Mouse (Mus musculus): ENCODE measurements at regions not wholly inside any gene's neighbourhood (a gene's known extent, or its start where the extent isn't known, plus 50 kb on each side); places are given as distances from the start of the nearest gene placed in this dataset.
A peak's percentile ranks its signal among the peaks of the same experiment; 100 is the strongest.

- Histone ChIP-seq H3K4me3 (ENCODE audit: insufficient read depth, low read length) (no peak overlapping the region), H3K27ac (ENCODE audit: insufficient read depth, low read depth, low read length) (no peak overlapping the region), H3K4me1 (ENCODE audit: control insufficient read depth, insufficient read depth, low read length) (no peaks in the 10 kb centered on the region)
- no peak for TF ChIP-seq CTCF (IDR thresholded peaks at IDR 0.05; ENCODE audit: low read depth, low read length)
- TF ChIP-seq POLR2A (IDR thresholded peaks at IDR 0.05; ENCODE audit: borderline replicate concordance, low read depth, low read length), result no peak
Measured at GRCm38 (mm10) chr5:75279561-75280171, 127.6 kb downstream of the Pdgfra start.

GRCm38 (mm10) chr5:75280698-75281097 lies 128.6 kb downstream of the Pdgfra start:
- Histone ChIP-seq H3K4me1 (ENCODE audit: control insufficient read depth, insufficient read depth, low read length) (no peaks in the 10 kb centered on the region), H3K4me3 (ENCODE audit: insufficient read depth, low read length) (no peak overlapping the region), H3K27ac (ENCODE audit: insufficient read depth, low read depth, low read length) (no peak overlapping the region)
- TF ChIP-seq POLR2A (IDR thresholded peaks at IDR 0.05; ENCODE audit: borderline replicate concordance, low read depth, low read length) (no peak), CTCF (IDR thresholded peaks at IDR 0.05; ENCODE audit: low read depth, low read length) (no peak)

GRCm38 (mm10) chr5:75281510-75281909 lies 129.4 kb downstream of the Pdgfra start:
- H3K27ac ChIP-seq (ENCODE audit: insufficient read depth, low read depth, low read length), result no peak overlapping the region
- H3K4me1 ChIP-seq (ENCODE audit: control insufficient read depth, insufficient read depth, low read length), result no peaks in the 10 kb centered on the region
- TF ChIP-seq CTCF (IDR thresholded peaks at IDR 0.05; ENCODE audit: low read depth, low read length) (no peak), POLR2A (IDR thresholded peaks at IDR 0.05; ENCODE audit: borderline replicate concordance, low read depth, low read length) (no peak)
- H3K4me3 ChIP-seq (ENCODE audit: insufficient read depth, low read length), result no peak overlapping the region

GRCm38 (mm10) chr5:75282617-75283016 lies 130.5 kb downstream of the Pdgfra start:
- Histone ChIP-seq H3K4me1 (ENCODE audit: control insufficient read depth, insufficient read depth, low read length) (no peaks in the 10 kb centered on the region), H3K4me3 (ENCODE audit: insufficient read depth, low read length) (no peak overlapping the region), H3K27ac (ENCODE audit: insufficient read depth, low read depth, low read length) (no peak overlapping the region)
- no peak for TF ChIP-seq POLR2A (IDR thresholded peaks at IDR 0.05; ENCODE audit: borderline replicate concordance, low read depth, low read length)
- TF ChIP-seq CTCF (IDR thresholded peaks at IDR 0.05; ENCODE audit: low read depth, low read length), result no peak

GRCm38 (mm10) chr5:75283841-75284240 lies 131.7 kb downstream of the Pdgfra start:
- Histone ChIP-seq H3K27ac (ENCODE audit: insufficient read depth, low read depth, low read length) (no peak overlapping the region), H3K4me3 (ENCODE audit: insufficient read depth, low read length) (no peak overlapping the region), H3K4me1 (ENCODE audit: control insufficient read depth, insufficient read depth, low read length) (no peaks in the 10 kb centered on the region)
- TF ChIP-seq POLR2A (IDR thresholded peaks at IDR 0.05; ENCODE audit: borderline replicate concordance, low read depth, low read length) (no peak), CTCF (IDR thresholded peaks at IDR 0.05; ENCODE audit: low read depth, low read length) (no peak)

DNA sequence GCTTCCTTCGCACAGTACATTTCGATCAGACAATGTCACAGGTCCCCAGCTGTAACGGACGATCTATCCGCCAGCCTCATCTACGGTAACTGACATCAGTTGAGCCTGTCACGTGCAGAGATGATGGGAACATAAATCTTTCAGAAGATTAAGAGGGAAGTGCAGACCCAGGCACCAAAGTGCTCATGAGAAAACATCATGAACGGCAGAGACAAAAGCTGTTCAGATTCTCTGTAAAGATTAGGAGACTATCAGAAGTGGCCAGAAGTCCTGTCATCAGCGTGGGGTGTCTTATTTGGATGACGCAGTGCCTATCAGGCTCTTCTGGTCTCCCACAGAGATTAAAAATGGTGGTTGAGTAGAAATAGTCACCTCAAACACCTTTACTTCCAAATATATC lies 133.9 kb downstream of the Pdgfra start:
- TF ChIP-seq CTCF (IDR thresholded peaks at IDR 0.05; ENCODE audit: low read depth, low read length), result no peak
- TF ChIP-seq POLR2A (IDR thresholded peaks at IDR 0.05; ENCODE audit: borderline replicate concordance, low read depth, low read length), result no peak
- Histone ChIP-seq H3K4me3 (ENCODE audit: insufficient read depth, low read length) (no peak overlapping the region), H3K4me1 (ENCODE audit: control insufficient read depth, insufficient read depth, low read length) (no peaks in the 10 kb centered on the region), H3K27ac (ENCODE audit: insufficient read depth, low read depth, low read length) (no peak overlapping the region)

DNA sequence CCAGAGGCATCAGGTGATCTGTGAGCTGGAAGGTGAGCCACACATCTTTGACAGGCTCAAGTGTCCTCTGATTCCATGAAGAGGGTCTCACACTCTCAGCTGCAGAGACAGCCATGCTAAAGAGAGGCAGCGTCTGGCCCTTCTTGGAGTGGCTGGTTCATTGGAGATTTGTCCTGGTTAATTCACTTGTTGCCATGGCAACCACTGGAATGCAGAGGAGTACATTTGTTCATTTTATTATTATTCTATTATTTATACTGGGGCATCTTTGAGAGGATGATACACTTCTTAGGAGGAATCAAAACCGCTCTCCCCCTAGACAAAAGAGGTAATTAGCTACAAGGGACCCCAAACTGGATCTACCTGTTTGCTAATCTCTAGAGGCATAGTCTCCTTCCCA lies 143.6 kb downstream of the Pdgfra start:
- Histone ChIP-seq H3K4me1 (ENCODE audit: control insufficient read depth, insufficient read depth, low read length) (no peaks in the 10 kb centered on the region), H3K27ac (ENCODE audit: insufficient read depth, low read depth, low read length) (no peak overlapping the region), H3K4me3 (ENCODE audit: insufficient read depth, low read length) (no peak overlapping the region)
- TF ChIP-seq POLR2A (IDR thresholded peaks at IDR 0.05; ENCODE audit: borderline replicate concordance, low read depth, low read length), result no peak
- no peak for TF ChIP-seq CTCF (IDR thresholded peaks at IDR 0.05; ENCODE audit: low read depth, low read length)

GRCm38 (mm10) chr5:75312897-75313296 lies 160.8 kb downstream of the Pdgfra start:
- H3K4me1 ChIP-seq (ENCODE audit: control insufficient read depth, insufficient read depth, low read length), result no peaks in the 10 kb centered on the region
- H3K4me3 ChIP-seq (ENCODE audit: insufficient read depth, low read length), result no peak overlapping the region
- TF ChIP-seq POLR2A (IDR thresholded peaks at IDR 0.05; ENCODE audit: borderline replicate concordance, low read depth, low read length) (no peak), CTCF (IDR thresholded peaks at IDR 0.05; ENCODE audit: low read depth, low read length) (no peak)
- H3K27ac ChIP-seq (ENCODE audit: insufficient read depth, low read depth, low read length), result no peak overlapping the region

- no peaks in the 10 kb centered on the region for H3K4me1 ChIP-seq (ENCODE audit: control insufficient read depth, insufficient read depth, low read length)
- TF ChIP-seq CTCF (IDR thresholded peaks at IDR 0.05; ENCODE audit: low read depth, low read length) (no peak), POLR2A (IDR thresholded peaks at IDR 0.05; ENCODE audit: borderline replicate concordance, low read depth, low read length) (no peak)
- peak overlapping the region; percentile 9; the same call in 1 of the 2 replicates for H3K4me3 ChIP-seq (ENCODE audit: insufficient read depth, low read length)
- H3K27ac ChIP-seq (ENCODE audit: insufficient read depth, low read depth, low read length), result no peak overlapping the region
Measured at GRCm38 (mm10) chr5:75315956-75316355, 163.9 kb downstream of the Pdgfra start.

DNA sequence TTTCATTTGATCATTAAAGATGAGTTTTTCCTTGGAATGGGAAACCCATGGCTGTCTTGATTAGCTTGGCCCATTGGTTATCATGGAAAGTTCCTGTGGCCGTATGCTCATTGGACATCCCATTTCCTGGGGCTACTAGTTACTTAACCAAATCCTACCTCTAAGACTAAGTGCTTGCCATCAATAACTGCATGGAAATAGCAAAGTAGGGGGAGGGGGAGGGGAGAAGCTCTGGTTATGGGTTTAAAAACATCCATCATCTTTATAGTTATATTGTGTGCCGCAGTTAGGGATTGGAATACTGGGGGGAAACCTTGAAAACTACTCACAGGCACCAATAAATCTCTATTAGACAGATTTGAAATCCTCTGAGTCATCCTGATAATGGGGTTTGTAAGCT lies 168.4 kb downstream of the Pdgfra start:
- no peak overlapping the region for H3K27ac ChIP-seq (ENCODE audit: insufficient read depth, low read depth, low read length)

GRCm38 (mm10) chr5:75334050-75334449 lies 182.0 kb downstream of the Pdgfra start:
- H3K4me1 ChIP-seq (ENCODE audit: control insufficient read depth, insufficient read depth, low read length), result no peaks in the 10 kb centered on the region
- TF ChIP-seq CTCF (IDR thresholded peaks at IDR 0.05; ENCODE audit: low read depth, low read length) (no peak), POLR2A (IDR thresholded peaks at IDR 0.05; ENCODE audit: borderline replicate concordance, low read depth, low read length) (no peak)
- no peak overlapping the region for H3K27ac ChIP-seq (ENCODE audit: insufficient read depth, low read depth, low read length)
- H3K4me3 ChIP-seq (ENCODE audit: insufficient read depth, low read length), result no peak overlapping the region

More for the DNA sequence above, 168.4 kb downstream of the Pdgfra start:
- no peaks in the 10 kb centered on the region for H3K4me1 ChIP-seq (ENCODE audit: control insufficient read depth, insufficient read depth, low read length)
- TF ChIP-seq CTCF (IDR thresholded peaks at IDR 0.05; ENCODE audit: low read depth, low read length), result no peak
- no peak overlapping the region for H3K4me3 ChIP-seq (ENCODE audit: insufficient read depth, low read length)

Measured in bone marrow macrophage, adult 2 months (primary cell).